Mouse (Mus musculus) intestine, embryonic 15.5 days (tissue): ENCODE results near the gene Rsl24d1. TPM values are rescaled to one million over a fixed set of nuclear protein-coding genes. Genes with fewer than 3 reads are reported as not detected.
"Not testable (repeated sequence)": the region's sequence is repeated elsewhere in the genome, so short reads cannot be mapped to it uniquely, and the experiment has no call there.

Source experiments
- ATAC-seq: fragments of 200-750 bp; cut with Nextera tagmentation; 2 replicates; pipeline ENCODE4 v1.8.0; 2017; ENCODE audit warnings: moderate TSS enrichment, moderate library complexity
- H3K27ac ChIP-seq: fragments of 300-500 bp; sonication (generic); 2 replicates; pipeline ENCODE4 v1.5.1; 2015; ENCODE audit warnings: mild to moderate bottlenecking, inconsistent platforms
- H3K27me3 ChIP-seq: fragments of 300-500 bp; sonication (generic); replicated peaks from 2 replicates; pipeline ENCODE4 v1.6.1; 2015; ENCODE audit warnings: inconsistent platforms
- H3K36me3 ChIP-seq: fragments of 300-500 bp; sonication (generic); 2 replicates; pipeline ENCODE4 v1.6.1; 2015; ENCODE audit warnings: inconsistent platforms
- H3K4me1 ChIP-seq: fragments of 300-500 bp; sonication (generic); replicated peaks from 2 replicates; pipeline ENCODE4 v1.6.1; 2015; ENCODE audit warnings: inconsistent platforms
- H3K4me2 ChIP-seq: fragments of 300-500 bp; sonication (generic); replicated peaks from 2 replicates; pipeline ENCODE4 v1.6.1; 2015; ENCODE audit warnings: mild to moderate bottlenecking, inconsistent platforms
- H3K4me3 ChIP-seq: fragments of 300-500 bp; sonication (generic); replicated peaks from 2 replicates; pipeline ENCODE4 v1.5.1; 2015; ENCODE audit warnings: inconsistent platforms
- H3K9ac ChIP-seq: fragments of 300-500 bp; sonication (generic); 2 replicates; pipeline ENCODE4 v1.6.1; 2015; ENCODE audit warnings: inconsistent platforms
- H3K9me3 ChIP-seq: fragments of 300-500 bp; sonication (generic); 2 replicates; pipeline ENCODE4 v1.6.1; 2016; ENCODE audit warnings: inconsistent platforms
- WGBS: fragments of 180-500 bp; shearing (Covaris S2); methylation state at CpG from one replicate; pipeline ENCODE4 v1.1.7; 2015; 5-methylcytosine and 5-hydroxymethylcytosine counted together
- polyA plus RNA-seq: library from polyadenylated mRNA; unstranded; fragments of >200 nt; fragmentation: Nextera tagmentation; extraction: Ambion mirVana; gene quantifications from 2 replicates; pipeline ENCODE4 v1.2.1, GENCODE M21; 2015

Gene Rsl24d1
- polyA plus RNA-seq, 1 experiment from 2014 or later: 108 TPM

GRCm38 (mm10) chr9:73103880-73104198, 9.4 kb upstream of the Rsl24d1 start:
- Histone ChIP-seq H3K4me3 (peak overlapping the region; percentile 43), H3K27me3 (peaks cover 3% of the 10 kb centered on the region; the same call in 1 of the 2 replicates), H3K27ac (no peak overlapping the region), H3K9ac (peak overlapping the region; percentile 54; the same call in 1 of the 2 replicates), H3K9me3 (no peaks in the 10 kb centered on the region), H3K36me3 (no peaks in the 10 kb centered on the region), H3K4me1 (peaks cover 9% of the 10 kb centered on the region), H3K4me2 (peak overlapping the region; percentile 96)
- 34% methylated on average over 5 of the region's 5 CpGs for WGBS
- ATAC-seq: peak; percentile 36; the same call in 1 of the 2 replicates

- WGBS: 74% methylated on average over 1 of the region's 1 CpGs
- no peak overlapping the region for H3K4me2 ChIP-seq
Observed at GRCm38 (mm10) chr9:73105141-73105540, 8.1 kb upstream of the Rsl24d1 start.

GRCm38 (mm10) chr9:73105771-73106170, 7.5 kb upstream of the Rsl24d1 start:
- Histone ChIP-seq H3K4me2 (no peak overlapping the region), H3K9ac (no peak overlapping the region), H3K4me1 (peaks cover 9% of the 10 kb centered on the region), H3K27me3 (peaks cover 3% of the 10 kb centered on the region; the same call in 1 of the 2 replicates), H3K36me3 (no peaks in the 10 kb centered on the region), H3K9me3 (no peaks in the 10 kb centered on the region), H3K4me3 (no peak overlapping the region), H3K27ac (no peak overlapping the region)
- no peak for ATAC-seq

More at GRCm38 (mm10) chr9:73105141-73105540, 8.1 kb upstream of the Rsl24d1 start:
- Histone ChIP-seq H3K4me3 (no peak overlapping the region), H3K27me3 (peaks cover 3% of the 10 kb centered on the region; the same call in 1 of the 2 replicates), H3K9ac (no peak overlapping the region), H3K9me3 (no peaks in the 10 kb centered on the region), H3K36me3 (no peaks in the 10 kb centered on the region), H3K27ac (no peak overlapping the region), H3K4me1 (peaks cover 9% of the 10 kb centered on the region)
- ATAC-seq: no peak

- not testable (repeated sequence) for H3K4me3 ChIP-seq, H3K9ac ChIP-seq, H3K27ac ChIP-seq, H3K4me2 ChIP-seq, H3K4me1 ChIP-seq, H3K9me3 ChIP-seq, H3K27me3 ChIP-seq, ATAC-seq
- H3K36me3 ChIP-seq: peaks cover 23% of the 10 kb centered on the region
- WGBS: 89% methylated on average over 6 of the region's 6 CpGs
Observed at GRCm38 (mm10) chr9:73116704-73117103, 3.5 kb downstream of the Rsl24d1 start.

- H3K4me1 ChIP-seq: peaks cover 3% of the 10 kb centered on the region
- no peak for ATAC-seq
- no peak overlapping the region for H3K4me3 ChIP-seq
- H3K27ac ChIP-seq: no peak overlapping the region
- H3K9me3 ChIP-seq: no peaks in the 10 kb centered on the region
- H3K9ac ChIP-seq: no peak overlapping the region
- H3K4me2 ChIP-seq: no peak overlapping the region
- peaks cover 23% of the 10 kb centered on the region for H3K36me3 ChIP-seq
- 87% methylated on average over 4 of the region's 4 CpGs for WGBS
- no peaks in the 10 kb centered on the region for H3K27me3 ChIP-seq
Observed at GRCm38 (mm10) chr9:73118012-73118411, 4.8 kb downstream of the Rsl24d1 start.

- Histone ChIP-seq H3K4me3 (no peak overlapping the region), H3K9ac (no peak overlapping the region), H3K27ac (no peak overlapping the region), H3K4me1 (no peaks in the 10 kb centered on the region), H3K36me3 (peaks cover 24% of the 10 kb centered on the region), H3K4me2 (no peak overlapping the region), H3K27me3 (no peaks in the 10 kb centered on the region), H3K9me3 (no peaks in the 10 kb centered on the region)
- WGBS: 71% methylated on average over 8 of the region's 8 CpGs
- no peak for ATAC-seq
Observed at GRCm38 (mm10) chr9:73121735-73122134, 8.5 kb downstream of the Rsl24d1 start.

- Histone ChIP-seq H3K4me1 (no peaks in the 10 kb centered on the region), H3K36me3 (peaks cover 25% of the 10 kb centered on the region), H3K27ac (no peak overlapping the region), H3K9ac (no peak overlapping the region), H3K27me3 (no peaks in the 10 kb centered on the region), H3K9me3 (no peaks in the 10 kb centered on the region), H3K4me3 (no peak overlapping the region), H3K4me2 (no peak overlapping the region)
- 91% methylated on average over 8 of the region's 8 CpGs for WGBS
- ATAC-seq: no peak
Observed at GRCm38 (mm10) chr9:73125043-73125570, 11.9 kb downstream of the Rsl24d1 start.

GRCm38 (mm10) chr9:73127457-73127856, 14.2 kb downstream of the Rsl24d1 start:
- WGBS: 78% methylated on average over 2 of the region's 2 CpGs
- Histone ChIP-seq H3K9me3 (no peaks in the 10 kb centered on the region), H3K27ac (no peak overlapping the region), H3K36me3 (peaks cover 17% of the 10 kb centered on the region), H3K9ac (no peak overlapping the region), H3K4me1 (no peaks in the 10 kb centered on the region), H3K4me2 (no peak overlapping the region), H3K4me3 (no peak overlapping the region), H3K27me3 (no peaks in the 10 kb centered on the region)
- ATAC-seq: no peak

GRCm38 (mm10) chr9:73129875-73130274, 16.6 kb downstream of the Rsl24d1 start:
- Histone ChIP-seq H3K4me2 (no peak overlapping the region), H3K9me3 (no peaks in the 10 kb centered on the region), H3K27me3 (no peaks in the 10 kb centered on the region), H3K4me1 (no peaks in the 10 kb centered on the region), H3K4me3 (no peak overlapping the region), H3K27ac (no peak overlapping the region), H3K9ac (no peak overlapping the region), H3K36me3 (peaks cover 11% of the 10 kb centered on the region)
- WGBS: 84% methylated on average over 8 of the region's 8 CpGs
- no peak for ATAC-seq

GRCm38 (mm10) chr9:73130529-73130928, 17.3 kb downstream of the Rsl24d1 start:
- Histone ChIP-seq H3K27me3 (no peaks in the 10 kb centered on the region), H3K9ac (no peak overlapping the region), H3K4me3 (no peak overlapping the region), H3K4me2 (no peak overlapping the region), H3K4me1 (no peaks in the 10 kb centered on the region), H3K36me3 (peaks cover 11% of the 10 kb centered on the region), H3K27ac (no peak overlapping the region), H3K9me3 (no peaks in the 10 kb centered on the region)
- peak; percentile 58 for ATAC-seq
- 78% methylated on average over 4 of the region's 4 CpGs for WGBS

- H3K4me3 ChIP-seq: no peak overlapping the region
- ATAC-seq: 0 out of 2 replicates have a peak, but pooled peaks have one; percentile 23
- H3K36me3 ChIP-seq: no peaks in the 10 kb centered on the region
- H3K4me1 ChIP-seq: no peaks in the 10 kb centered on the region
- H3K27ac ChIP-seq: no peak overlapping the region
- no peak overlapping the region for H3K9ac ChIP-seq
- H3K9me3 ChIP-seq: no peaks in the 10 kb centered on the region
- H3K4me2 ChIP-seq: no peak overlapping the region
- 44% methylated on average over 11 of the region's 11 CpGs for WGBS
- H3K27me3 ChIP-seq: no peaks in the 10 kb centered on the region; the same call in 1 of the 2 replicates
Observed at GRCm38 (mm10) chr9:73137341-73137886, 24.2 kb downstream of the Rsl24d1 start.

GRCm38 (mm10) chr9:73154347-73154746, 41.1 kb downstream of the Rsl24d1 start:
- Histone ChIP-seq H3K27me3 (no peaks in the 10 kb centered on the region), H3K9me3 (no peaks in the 10 kb centered on the region), H3K4me2 (no peak overlapping the region), H3K4me3 (no peak overlapping the region), H3K4me1 (no peaks in the 10 kb centered on the region), H3K9ac (no peak overlapping the region), H3K36me3 (no peaks in the 10 kb centered on the region), H3K27ac (no peak overlapping the region)
- 53% methylated on average over 9 of the region's 9 CpGs for WGBS
- no peak for ATAC-seq

GRCm38 (mm10) chr9:73157968-73158367, 44.7 kb downstream of the Rsl24d1 start:
- H3K4me2 ChIP-seq: no peak overlapping the region
- no peaks in the 10 kb centered on the region for H3K36me3 ChIP-seq
- 81% methylated on average over 4 of the region's 4 CpGs for WGBS
- no peaks in the 10 kb centered on the region for H3K4me1 ChIP-seq
- H3K4me3 ChIP-seq: no peak overlapping the region
- no peak overlapping the region for H3K27ac ChIP-seq
- no peak for ATAC-seq
- H3K9ac ChIP-seq: no peak overlapping the region
- H3K9me3 ChIP-seq: no peaks in the 10 kb centered on the region
- no peaks in the 10 kb centered on the region for H3K27me3 ChIP-seq
